Mouse (Mus musculus) 3T3-L1 (cell line): ENCODE data around the gene Ifitm1.
"Not testable (repeated sequence)": the region's sequence is repeated elsewhere in the genome, so short reads cannot be mapped to it uniquely, and the experiment has no call there.

Source experiments
- DNase-seq: peaks from one replicate; pipeline ENCODE4 v3.0.0-alpha.2; 2015; ENCODE audit warnings: low read depth, low spot score

The Ifitm1 gene

DNA sequence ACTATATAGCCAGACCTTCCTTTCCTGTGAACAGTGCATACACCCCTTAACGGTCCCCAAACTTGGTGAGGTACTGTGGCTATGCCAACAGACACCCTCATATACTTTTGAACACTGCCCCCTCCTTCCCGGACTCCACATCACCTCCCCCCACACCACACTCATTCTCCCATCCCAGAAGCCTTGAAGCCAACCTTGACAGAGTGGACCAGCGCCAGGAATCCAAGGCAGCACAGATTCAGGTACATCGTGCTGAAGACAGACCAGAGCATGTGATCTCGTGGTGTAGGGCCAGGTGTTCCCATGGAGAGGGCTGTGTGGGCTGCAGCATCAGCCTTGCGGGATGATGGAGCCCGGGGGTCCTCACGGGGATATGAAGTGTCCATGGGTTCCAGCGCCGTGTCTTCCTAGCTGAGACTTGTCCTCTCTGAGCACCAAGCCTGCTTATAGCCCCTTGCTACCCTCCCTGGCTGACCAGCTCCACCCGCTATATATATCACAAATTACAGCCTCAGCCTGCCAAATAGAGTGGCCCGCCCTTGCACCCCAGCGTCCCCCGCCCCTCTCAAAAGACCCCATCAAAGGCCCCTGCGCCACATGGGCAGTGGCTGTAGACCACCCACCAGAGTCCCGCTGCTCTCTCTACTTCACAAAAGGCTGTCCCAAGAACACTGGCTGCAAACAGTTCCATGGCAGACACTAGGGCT lies 17.0 kb upstream of the Ifitm1 start, which contains the start of gene Ifitm5:
Gene Ifitm5 (minus strand): TSS at position 468 of the 707 bp plus-strand sequence.
- DNase-seq: no peak

DNA sequence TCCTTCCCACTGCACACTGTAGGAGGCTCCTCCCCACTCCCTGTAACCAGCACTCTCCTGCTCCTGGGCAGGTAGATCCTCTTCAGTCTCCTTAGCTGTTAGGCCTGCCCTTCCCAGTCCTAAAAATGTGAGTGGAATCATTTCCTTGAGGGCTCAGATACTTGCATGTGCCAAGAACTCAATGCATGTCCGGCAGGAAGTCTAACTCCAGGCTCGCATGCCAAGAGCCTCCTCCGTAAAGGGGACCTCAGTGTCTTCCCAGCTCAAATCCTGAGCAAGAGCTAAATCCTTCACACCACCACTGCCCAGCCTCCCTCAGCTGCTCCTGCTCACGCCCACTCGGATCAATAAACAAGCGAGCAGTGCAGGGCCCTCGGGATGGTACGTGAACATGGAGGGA lies 16.0 kb upstream of the Ifitm1 start:
- DNase-seq: no peak

DNA sequence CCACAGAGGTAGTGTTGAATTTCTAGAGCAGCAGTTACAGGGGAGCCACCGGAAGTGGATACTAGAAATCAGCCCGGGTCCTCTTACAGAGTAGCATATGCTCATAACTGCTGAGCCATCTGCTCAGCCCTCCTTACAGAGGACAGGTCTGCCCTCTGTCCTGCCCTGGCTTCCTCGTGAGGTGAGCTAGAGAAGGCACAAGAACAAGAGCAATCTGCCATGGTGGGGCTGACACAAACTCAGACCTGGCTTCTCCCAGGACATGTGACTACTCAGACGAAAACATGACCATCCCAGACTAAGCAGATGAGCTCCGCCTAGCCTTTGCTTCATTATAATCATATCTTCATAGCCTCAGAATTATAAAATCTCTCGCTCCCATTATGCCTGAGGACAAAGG lies 15.3 kb upstream of the Ifitm1 start:
- DNase-seq: no peak

DNA sequence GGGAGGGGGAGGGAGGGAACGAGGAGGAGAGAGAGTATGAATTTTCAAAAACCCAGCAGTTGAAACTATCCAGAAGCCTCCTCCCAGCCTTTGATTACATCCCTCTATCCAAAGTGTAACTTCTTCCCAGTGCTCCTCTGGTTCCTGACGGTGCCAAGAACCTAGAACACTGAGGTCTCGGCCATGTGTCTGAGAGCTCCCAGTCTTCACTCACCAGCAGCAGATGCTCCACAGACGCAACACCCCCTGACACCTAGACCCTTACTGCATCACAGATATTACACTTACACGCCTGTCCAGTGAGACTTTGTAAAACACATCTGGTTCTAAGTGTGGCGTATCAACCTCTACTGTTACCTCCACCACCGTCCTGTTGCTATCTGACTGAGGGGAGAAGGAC lies 14.6 kb upstream of the Ifitm1 start:
- DNase-seq: no peak

DNA sequence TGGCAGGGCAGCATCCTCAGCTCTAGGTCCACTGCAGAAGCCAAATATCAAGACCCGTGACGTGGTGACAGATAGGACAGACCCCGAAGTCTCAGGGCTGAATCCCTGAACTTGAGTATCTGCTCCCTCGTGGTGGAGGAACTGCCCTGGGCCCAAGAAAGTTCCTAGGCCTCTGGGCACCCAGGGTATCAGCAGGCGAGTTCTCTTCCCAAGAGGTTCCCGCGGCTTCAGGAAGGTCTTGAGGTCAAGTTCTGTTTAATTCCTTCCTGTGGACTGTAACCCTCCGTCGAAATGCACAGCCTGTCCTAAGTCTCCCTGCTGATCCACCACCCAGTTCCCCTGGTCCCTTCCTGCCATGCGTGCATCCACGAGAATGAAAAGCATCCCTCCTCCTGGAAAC lies 13.9 kb upstream of the Ifitm1 start:
- no peak for DNase-seq

DNA sequence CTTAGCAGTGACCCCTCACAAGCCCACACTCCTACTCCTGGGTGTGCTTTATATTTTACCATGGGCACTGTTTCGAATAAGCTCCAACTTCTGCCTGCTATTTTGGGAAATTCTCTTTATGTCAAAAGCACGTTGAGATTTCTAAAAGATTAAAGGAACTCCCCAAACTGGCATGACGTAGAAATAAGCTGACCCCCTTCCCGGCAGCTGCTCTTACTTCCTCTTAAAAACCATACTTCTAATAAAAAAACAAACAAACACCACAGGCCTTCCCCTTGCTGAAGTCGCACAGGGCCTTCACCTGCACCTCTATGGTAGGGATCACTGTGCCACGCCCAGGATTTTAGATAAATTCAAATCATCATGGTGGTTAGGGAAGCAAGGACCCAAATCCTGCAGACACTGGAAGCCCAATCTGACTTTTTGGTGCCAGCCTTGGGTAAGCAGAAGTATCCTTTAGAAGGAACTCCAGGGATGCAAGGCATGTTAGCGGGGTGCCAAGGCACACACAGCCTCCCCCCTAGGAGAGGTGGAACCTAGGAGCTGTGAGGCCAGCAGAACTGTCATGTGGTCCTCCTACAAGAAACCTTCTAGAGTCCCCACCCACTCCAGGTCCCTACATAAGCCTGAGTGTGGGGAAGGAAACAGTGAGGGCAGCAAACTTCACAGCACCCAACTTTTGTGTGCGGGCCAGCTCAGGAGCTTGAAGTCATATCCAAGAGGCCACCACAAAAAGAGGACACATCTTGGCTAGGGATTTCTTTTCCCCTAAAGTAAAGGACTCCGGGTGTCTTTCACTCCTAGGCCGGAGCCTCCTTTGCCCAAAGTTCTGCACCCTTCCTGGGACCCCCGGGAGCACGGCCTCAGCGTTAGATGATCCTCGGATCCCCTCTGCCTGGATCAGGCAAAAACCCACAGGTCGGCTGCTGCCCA lies 13.0 kb upstream of the Ifitm1 start:
- DNase-seq: no peak

DNA sequence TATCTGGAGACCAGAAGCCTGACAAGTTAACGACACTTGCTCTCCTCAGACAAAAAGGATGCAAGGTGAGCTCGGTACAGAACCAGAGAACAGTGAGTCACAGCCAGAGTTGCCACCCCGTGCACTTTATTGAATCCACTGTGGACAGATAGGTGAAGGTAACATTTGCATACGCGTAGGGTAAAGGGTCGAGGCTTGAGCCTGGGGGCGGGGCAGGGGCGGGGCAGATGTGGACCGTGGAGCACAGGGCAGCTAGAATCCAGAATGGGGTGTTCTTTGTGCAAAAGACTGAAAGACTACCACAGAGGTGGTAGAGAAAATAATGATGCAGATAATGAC lies 12.3 kb upstream of the Ifitm1 start:
- DNase-seq: peak; percentile 31

DNA sequence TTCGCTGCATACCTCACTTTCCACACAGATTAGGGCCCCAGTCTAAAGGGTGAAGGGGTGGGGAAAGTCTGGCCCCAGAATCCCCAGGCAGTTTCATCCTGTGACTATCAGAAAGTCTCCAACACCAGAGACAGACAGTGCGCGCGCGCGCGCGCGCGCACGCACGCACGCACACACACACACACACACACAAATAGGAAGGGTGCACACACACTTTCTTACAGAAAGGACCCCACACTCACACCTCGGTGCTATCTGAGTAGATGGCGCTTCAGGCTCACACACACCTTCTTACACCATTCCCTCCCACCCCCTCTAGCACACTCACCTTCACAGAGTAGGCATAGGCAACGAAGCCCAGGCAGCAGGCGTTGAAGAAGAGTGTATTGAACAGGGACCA lies 11.7 kb upstream of the Ifitm1 start:
- peak; percentile 40 for DNase-seq

DNA sequence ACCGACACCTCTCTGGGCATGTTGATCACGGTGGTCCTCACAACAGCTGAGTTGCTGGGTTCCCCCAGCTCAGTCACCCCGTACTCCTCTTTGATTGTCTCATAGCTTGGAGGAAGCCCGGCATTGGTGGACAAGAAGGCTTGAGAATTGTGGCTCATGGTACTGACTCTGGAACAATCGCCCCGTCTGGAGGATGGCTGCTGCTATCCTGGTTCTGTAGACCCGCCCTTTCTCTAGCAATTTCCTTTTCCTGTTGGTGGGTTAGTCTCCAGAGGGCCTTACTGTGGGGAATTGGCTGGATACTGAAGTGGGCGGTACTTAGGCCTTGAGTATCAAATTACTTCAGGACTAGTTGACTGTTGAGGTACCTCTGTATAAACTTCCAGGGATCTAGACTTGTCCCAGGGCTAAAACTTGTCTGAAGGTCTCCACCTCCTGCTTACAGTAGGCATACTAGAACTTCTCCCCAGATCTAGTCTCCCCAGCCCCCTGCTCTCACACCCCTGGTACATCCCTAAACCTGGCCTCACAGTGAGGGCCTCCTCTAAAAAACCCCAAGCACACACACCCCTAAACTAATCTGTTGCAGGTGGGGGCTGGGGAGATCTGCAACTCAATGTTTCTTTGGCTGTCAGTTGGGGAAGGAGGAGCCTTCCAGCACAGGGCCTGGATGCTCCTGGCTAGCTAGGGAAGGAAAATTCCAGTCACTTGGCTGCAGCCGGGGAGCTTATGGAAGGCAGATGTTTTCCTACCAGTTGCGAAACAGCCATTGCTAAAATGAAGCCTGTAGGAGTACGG lies 11.1 kb upstream of the Ifitm1 start, which contains the start of the genes Gm45717 and Ifitm2:
Gene Gm45717 (minus strand): TSS at position 180 of the 798 bp plus-strand sequence.
Gene Ifitm2 (minus strand): TSS at position 230 of the 798 bp plus-strand sequence.
- peak; percentile 99 for DNase-seq

DNA sequence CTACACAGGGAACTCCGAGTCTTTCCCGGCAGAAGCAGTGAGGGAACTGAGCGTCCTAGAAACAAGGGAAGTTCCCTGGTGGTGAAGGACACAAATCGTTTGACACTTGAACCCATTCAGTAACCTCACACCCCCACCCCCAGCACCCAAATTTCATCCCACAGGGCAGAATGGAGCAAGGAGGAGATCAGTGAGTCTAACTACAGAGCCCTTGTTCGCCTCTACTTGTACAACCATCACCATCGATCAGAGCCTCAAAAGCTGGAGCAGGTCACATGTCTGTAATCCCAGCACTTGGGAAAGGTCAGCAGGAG lies 10.5 kb upstream of the Ifitm1 start:
- DNase-seq: no peak

DNA sequence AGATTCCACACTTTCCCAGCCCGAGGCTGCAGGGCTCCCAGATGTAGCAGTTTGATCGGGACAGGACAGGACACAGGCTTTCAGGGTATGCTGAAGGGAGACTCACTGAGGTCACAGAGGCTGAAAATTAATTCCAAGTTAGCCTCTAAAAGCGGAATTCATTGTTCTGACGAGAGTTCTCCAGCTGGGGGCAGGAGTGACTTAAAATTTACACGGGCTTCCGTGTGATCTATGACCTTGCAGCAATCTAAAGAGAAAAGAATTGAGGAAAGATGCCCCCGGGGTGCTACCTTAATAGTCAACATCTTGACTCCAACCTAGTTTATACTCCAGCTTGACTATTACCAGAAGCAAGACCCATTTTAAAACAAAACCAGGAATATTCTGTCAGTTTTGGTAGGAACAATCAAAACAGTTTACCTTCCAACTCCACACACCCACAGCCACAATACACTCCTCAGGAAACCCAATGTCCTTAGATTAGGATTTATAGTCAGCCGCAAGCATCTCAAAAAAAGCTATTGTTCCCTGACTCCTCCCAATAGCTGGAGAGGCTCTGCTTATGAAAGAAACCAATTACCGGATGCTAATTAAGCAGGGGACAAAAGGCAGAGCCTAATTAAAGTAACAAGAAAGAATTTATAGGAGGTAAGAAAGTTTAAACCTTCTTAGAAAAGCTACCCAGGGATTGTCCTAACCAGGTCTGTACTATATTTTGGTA lies 7.7 kb upstream of the Ifitm1 start:
- peak; percentile 77 for DNase-seq

DNA sequence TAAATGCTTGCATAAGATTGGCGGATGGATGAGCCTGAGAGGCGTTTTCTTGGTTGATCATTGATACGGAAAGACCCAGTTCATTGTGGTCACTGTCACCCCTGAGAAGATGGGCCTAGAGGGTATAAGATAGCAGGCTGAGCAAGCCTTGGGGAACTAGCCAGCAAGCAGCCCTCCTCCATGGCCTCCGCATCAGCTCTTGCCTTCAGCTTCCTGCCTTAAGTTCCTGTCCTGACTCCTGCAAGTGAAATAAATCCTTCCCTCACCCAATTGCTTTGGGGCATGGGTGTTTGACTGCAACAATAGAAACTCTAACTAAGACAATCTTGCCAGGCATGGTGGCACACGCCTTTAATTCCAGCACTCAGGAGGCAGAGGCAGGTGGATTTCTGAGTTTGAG lies 7.0 kb upstream of the Ifitm1 start:
- no peak for DNase-seq

DNA sequence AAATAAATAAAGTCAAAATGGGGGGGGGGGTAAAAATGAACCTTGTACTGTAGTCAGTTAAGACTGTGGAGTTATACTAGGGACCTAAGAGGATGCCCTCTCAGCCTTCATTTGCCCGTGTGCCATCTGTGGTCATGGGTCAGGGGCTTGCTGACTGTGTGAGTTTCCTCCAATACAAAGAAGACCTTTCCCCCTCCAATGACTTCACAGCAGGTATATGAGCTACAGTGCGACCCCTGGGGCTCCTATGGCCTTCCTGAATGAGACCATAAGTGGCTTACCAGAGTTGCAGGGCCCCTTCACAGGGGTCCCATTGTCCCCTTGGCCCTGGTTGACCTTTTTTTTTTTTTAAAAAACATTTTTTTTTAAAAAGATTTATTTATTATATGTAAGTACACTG lies 5.6 kb upstream of the Ifitm1 start:
- DNase-seq: no peak

DNA sequence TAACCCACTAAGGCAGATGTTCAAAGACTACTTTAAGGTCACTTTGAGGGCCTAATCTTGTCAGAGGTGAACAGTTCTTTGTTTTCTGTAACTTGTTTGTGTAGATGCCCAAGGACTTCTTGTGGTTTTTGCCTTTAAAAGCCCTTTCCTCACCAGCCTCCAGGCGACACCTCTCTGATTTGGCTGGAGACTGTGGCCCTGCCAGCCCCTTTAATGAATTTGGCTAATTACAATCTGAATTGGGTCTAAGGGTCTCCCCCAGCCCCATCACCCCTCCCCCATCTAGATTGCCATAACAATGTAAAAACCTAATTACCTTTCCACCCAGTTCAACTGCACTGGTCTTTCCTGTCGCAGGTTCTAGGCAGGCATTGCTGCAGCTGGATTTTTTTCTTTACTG lies 4.3 kb upstream of the Ifitm1 start:
- no peak for DNase-seq

DNA sequence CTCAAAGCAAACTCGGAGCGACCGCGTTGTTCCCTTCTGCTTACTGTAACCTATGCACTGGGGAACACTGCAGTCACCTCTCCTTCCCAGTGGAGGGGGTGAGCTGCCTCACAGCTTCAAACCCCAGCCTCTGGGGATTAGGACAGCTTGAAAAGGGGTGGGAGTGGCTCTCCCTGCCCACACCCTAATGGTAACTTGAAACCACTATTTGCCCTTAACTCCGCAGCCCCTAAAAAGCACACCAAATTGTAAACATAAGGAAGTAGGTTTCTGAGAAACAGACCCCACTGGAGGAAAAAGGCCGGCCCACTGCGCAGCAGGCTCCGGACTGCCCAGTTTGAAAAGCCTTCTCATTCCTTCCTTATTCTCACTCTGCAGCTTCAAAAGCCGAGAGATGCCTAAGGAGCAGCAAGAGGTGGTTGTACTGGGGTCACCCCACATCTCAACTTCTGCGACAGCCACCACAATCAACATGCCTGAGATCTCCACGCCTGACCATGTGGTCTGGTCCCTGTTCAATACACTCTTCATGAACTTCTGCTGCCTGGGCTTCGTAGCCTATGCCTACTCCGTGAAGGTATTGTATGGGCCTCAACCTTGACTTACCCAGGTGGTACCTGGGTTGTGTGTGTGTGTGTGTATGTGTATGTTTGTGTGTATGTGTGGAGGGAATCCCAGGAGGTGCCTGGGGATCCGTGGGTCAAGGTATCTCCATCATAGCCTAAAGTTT lies 1.0 kb downstream of the Ifitm1 start:
- no peak for DNase-seq

DNA sequence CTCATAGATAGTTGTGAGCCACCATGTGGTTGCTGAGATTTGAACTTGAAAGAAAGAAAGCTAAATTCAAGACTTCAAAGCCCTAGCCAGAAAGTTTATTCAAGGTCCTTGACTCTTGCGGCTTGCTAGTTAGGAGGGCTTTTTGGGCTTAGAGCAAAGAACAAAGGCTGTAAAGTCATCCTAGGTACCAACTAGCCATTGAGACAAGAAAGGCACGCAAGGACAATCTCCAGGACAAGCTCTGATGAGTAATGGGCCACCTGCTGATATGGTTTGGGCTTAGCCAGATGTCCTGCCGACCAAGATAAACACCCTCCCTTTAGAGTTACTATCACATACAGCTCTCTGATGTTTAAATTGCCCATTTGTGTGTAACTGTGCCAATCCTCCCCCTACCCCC lies 1.7 kb downstream of the Ifitm1 start:
- DNase-seq: not testable (repeated sequence)

DNA sequence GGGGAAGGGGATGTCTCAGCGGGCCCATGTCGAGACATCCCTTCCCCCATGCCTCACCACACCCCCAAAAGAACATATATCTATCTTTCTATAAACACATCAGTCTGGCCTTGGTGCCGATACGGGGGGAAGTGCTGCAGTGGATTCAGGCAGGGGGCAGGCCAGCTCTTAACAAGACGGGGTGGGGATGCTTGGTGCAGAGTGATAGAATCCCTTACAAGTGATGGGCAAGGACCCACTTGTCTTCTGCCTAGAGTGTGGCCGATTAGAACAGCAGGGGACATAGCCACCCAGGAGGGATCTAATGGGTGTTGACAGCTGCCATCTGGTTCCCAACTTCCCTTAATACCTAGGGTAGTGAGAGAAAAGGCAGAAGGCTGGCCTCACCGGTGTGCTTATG lies 3.9 kb downstream of the Ifitm1 start:
- DNase-seq: no peak

DNA sequence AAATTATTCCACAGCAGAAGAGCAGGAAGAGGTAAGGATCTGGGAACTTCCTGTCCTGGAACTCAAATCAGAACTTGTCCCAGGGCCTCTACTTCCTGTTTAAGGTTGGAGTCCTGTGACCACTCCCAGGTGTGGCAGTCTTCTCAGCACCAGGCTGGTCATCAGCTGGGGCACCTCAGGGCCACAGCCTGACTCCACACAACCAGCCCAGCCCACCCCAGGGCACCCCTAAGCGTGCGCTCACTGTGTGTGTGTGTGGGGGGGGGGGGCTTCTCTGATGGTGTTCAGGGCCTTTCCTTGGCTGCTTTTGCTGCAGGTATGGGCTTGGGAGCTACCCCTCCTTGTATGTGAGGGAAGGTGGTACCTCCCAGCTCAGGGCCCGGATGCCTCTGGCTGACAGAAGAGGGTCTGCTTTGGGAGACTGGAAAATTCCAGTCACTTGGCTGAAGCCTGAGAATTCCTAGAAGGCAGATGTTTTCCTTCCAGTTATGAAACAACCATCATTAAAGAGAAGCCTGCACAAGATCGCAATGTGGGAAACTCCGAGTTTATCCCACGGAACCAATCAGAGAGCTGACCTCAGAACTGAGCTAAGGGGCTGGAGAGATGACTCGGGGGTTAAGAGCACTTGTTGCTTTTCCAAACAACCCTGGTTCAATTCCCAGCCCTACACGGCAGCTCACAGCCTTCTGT lies 4.6 kb downstream of the Ifitm1 start:
- DNase-seq: peak; percentile 36

DNA sequence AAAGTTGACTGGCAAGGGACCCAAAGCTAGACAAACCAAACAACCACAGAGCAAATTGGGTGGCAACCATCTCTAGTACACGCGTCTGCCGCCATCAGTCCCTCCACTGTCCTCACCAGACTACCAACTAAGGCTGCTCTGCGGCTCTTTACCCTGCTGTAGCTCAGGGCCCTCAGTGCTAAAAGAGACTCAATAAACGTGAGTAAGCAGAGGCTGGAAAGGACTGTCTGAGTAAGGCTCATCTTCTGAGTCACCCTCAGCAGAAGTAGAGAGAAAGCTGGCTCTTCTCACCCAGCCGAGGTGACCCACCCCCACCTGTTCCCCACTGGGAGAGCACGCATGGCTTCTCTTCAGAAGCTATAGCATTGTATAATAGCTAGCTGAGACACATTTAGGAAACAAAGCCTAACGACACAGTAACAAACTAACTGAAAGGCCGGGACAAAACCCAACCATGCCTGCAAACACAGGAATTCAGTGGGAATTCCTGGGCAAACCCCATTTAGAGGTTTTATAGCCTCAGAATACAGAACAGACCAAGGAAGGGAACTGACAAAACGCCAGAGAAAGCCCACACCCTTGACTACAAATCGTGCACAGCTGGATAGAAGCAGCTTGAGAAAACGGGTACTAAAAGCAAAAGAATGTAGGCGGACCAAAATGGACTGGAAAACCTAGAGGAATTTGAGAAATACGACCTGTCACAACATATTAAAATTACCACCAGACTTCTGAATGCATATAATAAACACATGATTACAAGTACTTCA lies 6.6 kb downstream of the Ifitm1 start:
- DNase-seq: peak; percentile 68
